Mouse (Mus musculus): ENCODE measurements around the gene Spsb2. TPM values are rescaled to one million over a fixed set of nuclear protein-coding genes. Genes with fewer than 3 reads are reported as not detected.

Spsb2 gene
- total and polyA plus RNA-seq, 2 experiments from 2014 or later: 7.3 to 9.6 TPM

- Histone ChIP-seq H3K9me3 (ENCODE audit: low read length) (no peaks in the 10 kb centered on the region), H3K4me1 (ENCODE audit: insufficient read depth, low read length) (peaks cover under 1% of the 10 kb centered on the region; the same call in 1 of the 2 replicates), H3K36me3 (ENCODE audit: insufficient read depth, low read length) (no peaks in the 10 kb centered on the region), H3K9ac (replicated peaks; ENCODE audit: low read length) (no peak overlapping the region), H3K4me3 (ENCODE audit: low read length) (no peak overlapping the region), H3K27ac (no peak overlapping the region), H3K27me3 (ENCODE audit: insufficient read depth, low read length) (no peaks in the 10 kb centered on the region), H3K4me2 (ENCODE audit: low read depth, low read length) (no peak overlapping the region)
- ATAC-seq (no peak), DNase-seq (ENCODE audit: low spot score) (no peak)
- no peak for TF ChIP-seq CTCF (IDR thresholded peaks at IDR 0.05; ENCODE audit: low read depth)
- WGBS: 68% methylated on average over 10 of the region's 10 CpGs
Observed at GRCm38 (mm10) chr6:124835531-124835930, 27.1 kb downstream of the Spsb2 start.

GRCm38 (mm10) chr6:124836411-124836810, 27.9 kb downstream of the Spsb2 start:
- Histone ChIP-seq H3K27ac (no peak overlapping the region), H3K27me3 (ENCODE audit: insufficient read depth, low read length) (no peaks in the 10 kb centered on the region), H3K4me2 (ENCODE audit: low read depth, low read length) (no peak overlapping the region), H3K9ac (replicated peaks; ENCODE audit: low read length) (no peak overlapping the region), H3K4me3 (ENCODE audit: low read length) (no peak overlapping the region), H3K36me3 (ENCODE audit: insufficient read depth, low read length) (peaks cover 2% of the 10 kb centered on the region), H3K4me1 (ENCODE audit: insufficient read depth, low read length) (no peaks in the 10 kb centered on the region), H3K9me3 (ENCODE audit: low read length) (no peaks in the 10 kb centered on the region)
- 82% methylated on average over 7 of the region's 7 CpGs for WGBS
- DNase-seq (ENCODE audit: low spot score) (no peak), ATAC-seq (no peak)
- no peak for TF ChIP-seq CTCF (IDR thresholded peaks at IDR 0.05; ENCODE audit: low read depth)

- Histone ChIP-seq H3K36me3 (ENCODE audit: insufficient read depth, low read length) (peaks cover 8% of the 10 kb centered on the region), H3K4me2 (ENCODE audit: low read depth, low read length) (no peak overlapping the region), H3K4me3 (ENCODE audit: low read length) (no peak overlapping the region), H3K4me1 (ENCODE audit: insufficient read depth, low read length) (no peaks in the 10 kb centered on the region), H3K9ac (replicated peaks; ENCODE audit: low read length) (0 out of 2 replicates have a peak overlapping the region, but pooled peaks have one; percentile 17), H3K27ac (peak overlapping the region; percentile 51), H3K27me3 (ENCODE audit: insufficient read depth, low read length) (no peaks in the 10 kb centered on the region), H3K9me3 (ENCODE audit: low read length) (no peaks in the 10 kb centered on the region)
- no peak for TF ChIP-seq CTCF (IDR thresholded peaks at IDR 0.05; ENCODE audit: low read depth)
- peak; percentile 6 for DNase-seq (ENCODE audit: low spot score)
- 11% methylated on average over 8 of the region's 8 CpGs for WGBS
- ATAC-seq: peak; percentile 43
Observed at GRCm38 (mm10) chr6:124839805-124840204, 31.3 kb downstream of the Spsb2 start.

GRCm38 (mm10) chr6:124840241-124841167, 32.0 kb downstream of the Spsb2 start, which contains the start of gene Gnb3:
Gene Gnb3 (minus strand): TSS chr6:124840275.
- no peak within 1 kb of the TSS for H3K4me2 ChIP-seq (ENCODE audit: low read depth, low read length)
- 0 out of 2 replicates have a peak within 1 kb of the TSS, but pooled peaks have one; percentile 17 for H3K9ac ChIP-seq (replicated peaks; ENCODE audit: low read length)
- peaks cover 8% of the 10 kb centered on the region for H3K36me3 ChIP-seq (ENCODE audit: insufficient read depth, low read length)
- no peaks in the 10 kb centered on the region for H3K4me1 ChIP-seq (ENCODE audit: insufficient read depth, low read length)
- no peak within 1 kb of the TSS for H3K4me3 ChIP-seq (ENCODE audit: low read length)
- no peaks in the 10 kb centered on the region for H3K27me3 ChIP-seq (ENCODE audit: insufficient read depth, low read length)
- DNase-seq (ENCODE audit: low spot score) (peak; percentile 56), ATAC-seq (peak; percentile 46)
- peak within 1 kb of the TSS; percentile 51 for H3K27ac ChIP-seq
- no peak for TF ChIP-seq CTCF (IDR thresholded peaks at IDR 0.05; ENCODE audit: low read depth)
- WGBS: 31% methylated on average over 15 of the region's 15 CpGs
- no peaks in the 10 kb centered on the region for H3K9me3 ChIP-seq (ENCODE audit: low read length)

GRCm38 (mm10) chr6:124847305-124847704, 38.8 kb downstream of the Spsb2 start:
- H3K9ac ChIP-seq (replicated peaks; ENCODE audit: low read length): no peak overlapping the region
- H3K27ac ChIP-seq: peak overlapping the region; percentile 67
- H3K36me3 ChIP-seq (ENCODE audit: insufficient read depth, low read length): peaks cover 8% of the 10 kb centered on the region; the same call in 1 of the 2 replicates
- 6% methylated on average over 9 of the region's 9 CpGs for WGBS
- peak; percentile 99 for TF ChIP-seq CTCF (IDR thresholded peaks at IDR 0.05; ENCODE audit: low read depth)
- DNase-seq (ENCODE audit: low spot score) (peak; percentile 96), ATAC-seq (peak; percentile 92)
- H3K4me2 ChIP-seq (ENCODE audit: low read depth, low read length): 0 out of 2 replicates have a peak overlapping the region, but pooled peaks have one; percentile 10
- no peaks in the 10 kb centered on the region for H3K27me3 ChIP-seq (ENCODE audit: insufficient read depth, low read length)
- no peaks in the 10 kb centered on the region for H3K9me3 ChIP-seq (ENCODE audit: low read length)
- no peak overlapping the region for H3K4me3 ChIP-seq (ENCODE audit: low read length)
- no peaks in the 10 kb centered on the region for H3K4me1 ChIP-seq (ENCODE audit: insufficient read depth, low read length)

- no peak overlapping the region for H3K4me3 ChIP-seq (ENCODE audit: low read length)
- H3K4me1 ChIP-seq (ENCODE audit: insufficient read depth, low read length): no peaks in the 10 kb centered on the region
- no peak for DNase-seq (ENCODE audit: low spot score)
- no peak for TF ChIP-seq CTCF (IDR thresholded peaks at IDR 0.05; ENCODE audit: low read depth)
- ATAC-seq: no peak
- 50% methylated on average over 8 of the region's 8 CpGs for WGBS
- H3K9ac ChIP-seq (replicated peaks; ENCODE audit: low read length): no peak overlapping the region
- H3K27ac ChIP-seq: no peak overlapping the region
- no peaks in the 10 kb centered on the region for H3K27me3 ChIP-seq (ENCODE audit: insufficient read depth, low read length)
- H3K9me3 ChIP-seq (ENCODE audit: low read length): no peaks in the 10 kb centered on the region
- H3K36me3 ChIP-seq (ENCODE audit: insufficient read depth, low read length): peaks cover 5% of the 10 kb centered on the region; the same call in 1 of the 2 replicates
- no peak overlapping the region for H3K4me2 ChIP-seq (ENCODE audit: low read depth, low read length)
Observed at GRCm38 (mm10) chr6:124850535-124850934, 42.1 kb downstream of the Spsb2 start.
